ENCODE assay signal across 8 mouse cellular contexts in the genomic region with DNA sequence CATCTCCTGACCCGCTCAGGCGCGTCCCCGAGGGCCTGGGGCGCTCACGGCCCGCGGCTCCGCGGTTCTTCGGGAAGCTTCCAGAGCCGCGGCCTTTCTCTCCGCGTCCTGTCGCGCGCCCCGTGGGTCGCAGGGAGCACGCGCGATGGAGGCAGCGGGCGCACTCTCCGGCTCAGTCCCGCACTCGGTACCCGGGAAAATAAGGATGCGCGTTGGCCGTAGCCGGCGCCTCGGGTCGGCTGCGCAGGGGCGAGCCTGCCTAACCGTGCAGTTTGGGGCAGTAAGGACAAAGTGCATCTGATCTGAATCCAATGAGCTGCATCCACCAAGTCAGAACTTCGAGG. TPM values are rescaled to one million over a fixed set of nuclear protein-coding genes. Genes with fewer than 3 reads are reported as not detected.
DNase-seq lines count a peak whose midpoint lies in the region; ATAC-seq lines count a peak whose summit lies in the region.

No protein-coding gene starts in this region.

- H3K4me1 ChIP-seq in kidney, embryonic 14.5 days (ENCODE audit: control insufficient read depth, insufficient read depth, low read length) = no peaks in the 10 kb centered on the region
- peaks cover 12% of the 10 kb centered on the region for H3K4me1 ChIP-seq in embryonic facial prominence, embryonic 10.5 days
- no peaks in the 10 kb centered on the region for H3K4me1 ChIP-seq in hindbrain, embryonic 12.5 days
- 0 out of 2 replicates have a peak, but pooled peaks cover 2% of the 10 kb centered on the region for H3K4me1 ChIP-seq in midbrain, embryonic 13.5 days (replicated peaks)

- ATAC-seq in kidney, embryonic 14.5 days (ENCODE audit: low FRiP score, low TSS enrichment) = peak; percentile 40
- ATAC-seq in hindbrain, embryonic 12.5 days (ENCODE audit: low FRiP score) = no peak
- ATAC-seq in midbrain, embryonic 13.5 days = peak; percentile 68

- H3K36me3 ChIP-seq in kidney, embryonic 14.5 days (ENCODE audit: control insufficient read depth, insufficient read depth, low read length) = no peaks in the 10 kb centered on the region
- no peaks in the 10 kb centered on the region for H3K36me3 ChIP-seq in embryonic facial prominence, embryonic 10.5 days (replicated peaks)
- no peaks in the 10 kb centered on the region for H3K36me3 ChIP-seq in hindbrain, embryonic 12.5 days
- H3K36me3 ChIP-seq in midbrain, embryonic 13.5 days = no peaks in the 10 kb centered on the region

- no peak for DNase-seq in kidney, adult 18-20 months
- no peak for DNase-seq in embryonic facial prominence, embryonic 10.5 days (ENCODE audit: low spot score)
- no peak for DNase-seq in cerebellum, postnatal 36 days
- DNase-seq in right cerebral cortex, adult 18-20 months = no peak
- no peak for DNase-seq in natural killer cell, adult 2 months (ENCODE audit: low spot score in 2 of 2)

- under 1% methylated on average over 40 of the region's 40 CpGs for WGBS in kidney, embryonic 14.5 days
- under 1% methylated on average over 40 of the region's 40 CpGs for WGBS in embryonic facial prominence, embryonic 10.5 days
- WGBS in hindbrain, embryonic 12.5 days = under 1% methylated on average over 40 of the region's 40 CpGs
- WGBS in midbrain, embryonic 13.5 days = under 1% methylated on average over 39 of the region's 40 CpGs

- no peaks in the 10 kb centered on the region for H3K9me3 ChIP-seq in kidney, embryonic 14.5 days (ENCODE audit: control insufficient read depth, low read length)
- H3K9me3 ChIP-seq in embryonic facial prominence, embryonic 10.5 days = no peaks in the 10 kb centered on the region
- no peaks in the 10 kb centered on the region for H3K9me3 ChIP-seq in hindbrain, embryonic 12.5 days (replicated peaks)
- no peaks in the 10 kb centered on the region for H3K9me3 ChIP-seq in midbrain, embryonic 13.5 days

- peaks cover 33% of the 10 kb centered on the region for H3K27me3 ChIP-seq in kidney, embryonic 14.5 days (ENCODE audit: control insufficient read depth, insufficient read depth, low read length)
- peaks cover 7% of the 10 kb centered on the region for H3K27me3 ChIP-seq in embryonic facial prominence, embryonic 10.5 days (replicated peaks; ENCODE audit: low read depth, poor library complexity, severe bottlenecking)
- no peaks in the 10 kb centered on the region for H3K27me3 ChIP-seq in hindbrain, embryonic 12.5 days
- no peaks in the 10 kb centered on the region for H3K27me3 ChIP-seq in midbrain, embryonic 13.5 days

- H3K27ac ChIP-seq in kidney, embryonic 14.5 days (ENCODE audit: low read depth, low read length) = no peak overlapping the region
- peak overlapping the region; percentile 94 for H3K27ac ChIP-seq in embryonic facial prominence, embryonic 10.5 days (replicated peaks)
- H3K27ac ChIP-seq in hindbrain, embryonic 12.5 days = peak overlapping the region; percentile 90
- peak overlapping the region; percentile 97 for H3K27ac ChIP-seq in midbrain, embryonic 13.5 days

- H3K9ac ChIP-seq in kidney, embryonic 14.5 days (ENCODE audit: low read depth, low read length) = peak overlapping the region; percentile 50; the same call in 1 of the 2 replicates
- H3K9ac ChIP-seq in hindbrain, embryonic 12.5 days = peak overlapping the region; percentile 76
- peak overlapping the region; percentile 84 for H3K9ac ChIP-seq in midbrain, embryonic 13.5 days (replicated peaks)

- peak overlapping the region; percentile 100 for H3K4me2 ChIP-seq in kidney, embryonic 14.5 days (replicated peaks; ENCODE audit: low read depth, low read length)
- peak overlapping the region; percentile 81 for H3K4me2 ChIP-seq in hindbrain, embryonic 12.5 days (replicated peaks)
- H3K4me2 ChIP-seq in midbrain, embryonic 13.5 days (replicated peaks) = peak overlapping the region; percentile 78

- H3K4me3 ChIP-seq in kidney, embryonic 14.5 days (ENCODE audit: low read length) = peak overlapping the region; percentile 65
- peak overlapping the region; percentile 85 for H3K4me3 ChIP-seq in embryonic facial prominence, embryonic 10.5 days
- H3K4me3 ChIP-seq in hindbrain, embryonic 12.5 days = peak overlapping the region; percentile 75
- peak overlapping the region; percentile 72 for H3K4me3 ChIP-seq in midbrain, embryonic 13.5 days (replicated peaks)

RNA-seq across cellular contexts. Expression of gene Lin28b, which starts 0.4 kb away (rescaled TPM):
- polyA plus RNA-seq in kidney, embryonic 14.5 days (2014; fragmentation: Nextera tagmentation; extraction: Ambion mirVana) = 1.8 and 3.1 TPM in 2 replicates
- 42.2 and 52.5 TPM in 2 replicates for polyA plus RNA-seq in embryonic facial prominence, embryonic 10.5 days (2016; fragmentation: Nextera tagmentation; extraction: Ambion mirVana)
- polyA plus RNA-seq in hindbrain, embryonic 12.5 days (2016; fragmentation: Nextera tagmentation; extraction: Ambion mirVana) = 11.1 and 12.7 TPM in 2 replicates
- 10.3 and 13.2 TPM in 2 replicates for polyA plus RNA-seq in midbrain, embryonic 13.5 days (2015; fragmentation: Nextera tagmentation; extraction: Ambion mirVana)
